Mouse (Mus musculus): ENCODE data around the gene Nova2.

DNA sequence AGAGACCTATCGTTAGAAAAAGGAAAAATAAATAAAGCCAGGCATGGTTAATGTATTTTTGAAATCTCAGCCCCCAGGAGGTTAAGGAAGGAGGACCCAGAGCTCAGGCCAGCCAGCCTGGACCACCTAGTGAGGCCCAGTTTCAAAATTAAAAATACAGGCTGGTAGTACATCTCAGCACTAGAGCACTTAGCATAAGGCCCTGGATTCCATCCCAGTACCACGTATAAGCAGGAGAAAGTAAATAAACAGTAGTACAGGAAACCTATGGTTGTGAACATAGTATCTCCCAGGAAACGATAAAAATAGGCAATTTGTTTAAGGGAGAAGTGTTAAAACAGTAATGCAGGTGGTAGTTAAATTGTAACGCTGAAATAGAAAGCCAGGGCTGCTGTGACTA, 76.4 kb downstream of the Nova2 start:
- TF ChIP-seq POLR2A (IDR thresholded peaks at IDR 0.05; ENCODE audit: insufficient read length, low read depth), result no peak
- no peak for TF ChIP-seq TCF12 (IDR thresholded peaks at IDR 0.05; ENCODE audit: insufficient read depth, poor library complexity, severe bottlenecking)
- no peak for TF ChIP-seq USF1 (IDR thresholded peaks at IDR 0.05; ENCODE audit: low read depth)
- TF ChIP-seq TCF3 (IDR thresholded peaks at IDR 0.05; ENCODE audit: insufficient read length, low read depth), result no peak
- no peak for TF ChIP-seq POLR2AphosphoS2 (IDR thresholded peaks at IDR 0.05; ENCODE audit: insufficient read length, low read depth)
- TF ChIP-seq MYOG (IDR thresholded peaks at IDR 0.05; ENCODE audit: control insufficient read depth in 1 of 3, insufficient read depth in 1 of 3, insufficient read length in 2 of 3, low read depth in 2 of 3), result no peak
- TF ChIP-seq E2F4 (IDR thresholded peaks at IDR 0.05; ENCODE audit: insufficient read depth), result no peak
- no peak for TF ChIP-seq MAX (IDR thresholded peaks at IDR 0.05; ENCODE audit: low read depth)
- TF ChIP-seq REST (IDR thresholded peaks at IDR 0.05; ENCODE audit: insufficient read depth, insufficient read length), result no peak
- no peak for TF ChIP-seq MYOD1 (IDR thresholded peaks at IDR 0.05; ENCODE audit: control insufficient read depth in 1 of 3, insufficient read length in 2 of 3, low read depth in 2 of 3)
